Mouse (Mus musculus) kidney, adult 11 months (tissue): Measurements from ENCODE around the gene Rnf5.

Experiments
- DNase-seq: peaks from one replicate; pipeline ENCODE4 v3.0.0; 2022

Gene Rnf5

DNA sequence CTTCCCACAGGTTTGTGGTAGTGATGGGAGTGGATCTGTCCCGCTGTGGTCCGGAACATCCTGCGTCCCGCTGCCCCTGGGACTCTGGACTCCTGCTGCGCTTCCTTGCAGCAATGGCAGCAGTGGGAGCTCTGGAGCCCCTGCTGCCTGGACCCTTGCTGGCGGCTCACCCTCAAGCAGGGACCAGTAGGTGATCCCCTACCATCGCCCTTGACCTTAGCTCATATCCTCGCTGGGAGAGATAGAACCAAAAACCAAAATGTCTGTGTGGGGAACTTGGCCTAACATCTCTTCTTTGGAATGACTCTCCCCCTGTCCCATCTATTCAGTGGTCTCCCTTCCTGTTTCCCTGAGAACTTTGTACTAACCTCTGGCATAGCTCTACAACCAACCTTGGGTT is 19.7 kb downstream of the Rnf5 start:
- no peak for DNase-seq

DNA sequence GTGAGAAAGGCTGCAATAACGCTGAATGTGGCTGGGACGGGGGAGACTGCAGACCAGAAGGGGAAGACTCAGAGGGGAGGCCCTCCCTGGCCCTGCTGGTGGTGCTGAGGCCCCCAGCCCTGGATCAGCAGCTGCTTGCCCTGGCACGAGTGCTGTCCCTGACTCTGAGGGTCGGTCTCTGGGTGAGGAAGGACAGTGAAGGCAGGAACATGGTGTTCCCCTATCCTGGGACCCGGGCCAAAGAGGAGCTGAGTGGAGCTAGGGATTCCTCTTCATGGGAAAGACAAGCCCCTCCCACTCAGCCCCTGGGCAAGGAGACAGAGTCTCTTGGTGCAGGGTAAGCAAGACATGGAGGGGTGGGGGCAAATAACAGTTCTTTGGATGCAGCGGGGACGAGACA is 20.1 kb downstream of the Rnf5 start:
- no peak for DNase-seq

DNA sequence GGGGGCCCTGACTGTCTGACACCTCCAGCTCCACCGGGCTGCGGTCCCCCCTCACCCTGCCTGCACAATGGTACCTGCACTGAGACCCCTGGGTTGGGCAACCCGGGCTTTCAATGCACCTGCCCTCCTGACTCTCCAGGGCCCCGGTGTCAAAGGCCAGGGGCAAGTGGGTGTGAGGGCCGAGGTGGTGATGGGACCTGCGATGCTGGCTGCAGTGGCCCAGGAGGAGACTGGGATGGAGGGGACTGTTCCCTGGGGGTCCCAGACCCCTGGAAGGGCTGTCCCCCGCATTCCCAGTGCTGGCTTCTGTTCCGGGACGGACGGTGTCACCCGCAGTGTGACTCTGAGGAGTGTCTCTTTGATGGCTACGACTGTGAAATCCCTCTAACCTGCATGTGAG is 21.0 kb downstream of the Rnf5 start:
- no peak for DNase-seq

DNA sequence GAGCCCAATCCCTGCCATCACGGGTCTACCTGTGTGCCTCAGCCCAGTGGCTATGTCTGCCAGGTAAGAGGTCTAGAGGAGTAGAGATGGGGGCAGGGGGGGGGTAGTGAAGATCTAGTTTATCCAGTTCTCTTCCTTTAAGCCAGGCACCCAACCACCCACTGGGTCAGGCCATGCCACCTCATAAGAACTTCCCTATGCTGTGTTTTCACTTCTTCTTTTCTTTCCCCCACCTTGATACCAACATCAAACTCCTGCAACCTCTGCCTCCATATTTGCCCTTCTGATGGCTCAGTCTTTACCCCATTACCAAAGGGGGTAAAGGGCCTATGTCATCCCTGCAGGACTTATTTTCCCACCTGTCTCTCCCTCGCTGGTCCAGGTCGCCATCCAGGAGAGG is 25.4 kb downstream of the Rnf5 start:
- DNase-seq, result no peak

DNA sequence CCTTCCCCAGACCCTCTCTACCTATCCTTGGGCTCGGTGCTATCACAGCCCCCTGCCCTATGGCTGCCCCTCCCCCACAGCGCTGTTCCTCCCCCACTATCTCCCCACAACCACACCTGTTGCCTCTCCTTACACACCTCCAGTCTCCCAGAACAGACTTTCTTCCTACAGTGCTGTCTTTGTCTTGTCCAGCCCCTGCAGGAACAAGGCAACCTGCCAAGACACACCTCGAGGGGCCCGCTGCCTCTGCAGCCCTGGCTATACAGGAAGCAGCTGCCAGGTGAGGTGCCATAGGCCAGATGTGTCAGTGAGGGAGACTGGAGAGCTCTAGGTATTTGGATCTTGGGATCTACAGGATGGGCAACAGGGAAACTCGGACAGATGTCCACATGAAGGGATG is 26.9 kb downstream of the Rnf5 start:
- no peak for DNase-seq

DNA sequence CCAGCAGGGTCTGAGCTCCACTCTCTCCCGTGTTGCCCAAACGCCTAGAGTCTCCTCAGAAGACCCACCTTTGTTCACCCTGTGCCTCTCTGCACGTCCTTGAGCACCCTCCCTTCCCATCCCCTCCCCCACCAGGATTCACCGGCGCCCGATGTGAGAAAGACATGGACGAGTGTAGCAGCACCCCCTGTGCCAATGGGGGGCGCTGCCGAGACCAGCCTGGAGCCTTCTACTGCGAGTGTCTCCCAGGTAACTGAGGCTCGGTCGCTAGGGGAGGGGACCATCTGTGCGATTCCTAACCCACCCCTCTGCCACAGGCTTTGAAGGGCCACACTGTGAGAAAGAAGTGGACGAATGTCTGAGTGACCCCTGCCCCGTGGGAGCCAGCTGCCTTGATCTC is 31.1 kb downstream of the Rnf5 start:
- DNase-seq, result no peak

DNA sequence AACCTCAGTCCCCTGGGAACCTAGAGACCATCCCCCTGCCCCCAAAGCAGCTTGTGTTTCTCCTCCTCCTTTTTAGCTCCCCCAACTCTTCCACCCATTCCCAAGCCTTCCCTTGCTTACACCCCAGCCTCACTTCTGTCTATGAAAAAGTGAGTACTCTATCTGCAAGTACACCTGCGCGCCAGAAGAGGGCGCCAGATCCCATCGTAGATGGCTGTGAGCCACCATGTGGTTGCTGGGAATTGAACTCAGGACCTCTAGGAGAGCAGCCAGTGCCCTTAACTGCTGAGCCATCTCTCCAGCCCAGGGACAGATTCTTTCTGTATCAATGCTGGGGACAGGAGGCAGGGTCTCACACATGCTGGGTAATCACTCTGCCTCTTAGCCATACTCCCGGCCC is 31.6 kb downstream of the Rnf5 start:
- DNase-seq, result no peak

DNA sequence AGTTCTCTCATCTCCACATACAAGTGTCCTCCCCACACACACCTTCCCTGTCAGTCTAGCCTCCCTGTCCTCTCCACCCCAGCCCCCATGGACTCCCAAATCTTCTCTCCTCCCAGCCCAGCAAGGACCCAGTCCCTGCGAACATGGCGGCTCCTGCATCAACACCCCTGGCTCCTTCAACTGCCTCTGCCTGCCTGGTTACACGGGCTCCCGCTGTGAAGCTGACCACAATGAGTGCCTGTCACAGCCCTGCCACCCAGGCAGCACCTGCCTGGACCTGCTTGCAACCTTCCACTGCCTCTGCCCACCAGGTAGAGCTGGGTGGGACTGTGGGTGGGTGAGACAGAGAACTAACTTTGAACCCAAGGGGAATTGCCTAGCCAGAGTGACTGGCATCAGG is 33.6 kb downstream of the Rnf5 start:
- DNase-seq, result no peak

DNA sequence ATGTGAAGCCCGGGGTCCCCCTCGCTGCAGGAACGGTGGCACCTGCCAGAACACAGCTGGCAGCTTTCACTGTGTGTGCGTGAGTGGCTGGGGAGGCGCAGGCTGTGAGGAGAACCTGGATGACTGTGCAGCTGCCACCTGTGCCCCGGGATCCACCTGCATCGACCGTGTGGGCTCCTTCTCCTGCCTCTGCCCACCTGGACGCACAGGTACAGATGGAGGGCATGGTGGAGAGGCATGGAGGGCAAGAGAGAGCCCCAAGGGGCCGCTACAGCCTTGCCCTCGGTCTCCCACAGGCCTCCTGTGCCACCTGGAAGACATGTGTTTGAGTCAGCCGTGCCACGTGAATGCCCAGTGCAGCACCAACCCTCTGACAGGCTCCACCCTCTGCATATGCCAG is 35.1 kb downstream of the Rnf5 start:
- no peak for DNase-seq

DNA sequence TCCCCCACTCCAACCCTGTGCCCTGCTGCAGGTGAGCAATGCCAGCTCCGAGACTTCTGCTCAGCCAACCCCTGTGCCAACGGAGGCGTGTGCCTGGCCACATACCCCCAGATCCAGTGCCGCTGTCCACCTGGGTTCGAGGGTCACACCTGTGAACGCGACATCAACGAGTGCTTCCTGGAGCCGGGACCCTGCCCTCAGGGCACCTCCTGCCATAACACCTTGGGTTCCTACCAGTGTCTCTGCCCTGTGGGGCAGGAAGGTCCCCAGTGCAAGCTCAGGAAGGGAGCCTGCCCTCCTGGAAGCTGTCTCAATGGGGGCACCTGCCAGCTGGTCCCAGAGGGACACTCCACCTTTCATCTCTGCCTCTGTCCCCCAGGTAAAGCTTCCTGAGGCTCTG is 36.2 kb downstream of the Rnf5 start:
- DNase-seq, result no peak

DNA sequence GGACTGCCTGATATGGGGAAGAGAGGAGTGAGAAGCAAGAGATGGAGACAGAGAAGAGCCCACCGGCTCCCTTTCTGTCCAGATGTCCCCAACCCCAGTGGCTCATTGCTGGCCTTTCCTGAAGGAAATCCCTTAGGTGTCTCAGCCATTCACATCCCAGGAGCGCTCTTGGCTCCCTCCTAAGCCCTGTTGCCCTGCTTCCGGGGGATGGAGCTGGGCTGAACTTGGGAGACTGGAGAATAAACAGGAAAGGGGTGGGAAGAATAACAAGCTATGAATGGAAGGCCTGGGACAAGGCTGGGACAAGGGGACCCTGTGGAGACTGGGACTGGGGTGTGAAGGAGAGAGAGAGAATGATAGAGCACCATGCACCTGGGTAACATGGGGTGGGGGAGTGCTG is 38.7 kb downstream of the Rnf5 start:
- DNase-seq, result peak; percentile 58

DNA sequence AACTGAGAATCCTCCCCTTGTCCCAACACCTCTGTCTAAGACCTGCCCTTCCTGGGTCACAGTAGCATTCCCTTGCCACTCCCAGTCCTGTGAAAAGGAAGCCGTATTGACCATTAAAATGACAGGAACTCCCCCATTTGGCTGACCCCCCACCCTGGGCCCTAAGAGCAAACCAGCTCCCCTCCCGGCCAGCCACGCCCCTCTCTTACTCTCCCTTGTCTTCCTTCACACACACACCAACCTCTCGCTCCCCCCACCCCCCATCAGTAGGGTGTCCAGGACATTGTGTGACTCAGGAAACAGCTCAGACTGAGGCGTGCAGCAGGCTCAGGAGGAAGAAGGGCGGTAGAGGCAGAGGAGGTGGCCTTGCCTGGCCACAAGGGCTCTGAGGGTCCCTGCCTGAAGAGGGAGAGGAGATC is 39.5 kb downstream of the Rnf5 start, which contains the start of gene Notch4:
TSS of gene Notch4 (plus strand) at position 266 of the 419 bp plus-strand sequence.
- DNase-seq, result peak; percentile 53

DNA sequence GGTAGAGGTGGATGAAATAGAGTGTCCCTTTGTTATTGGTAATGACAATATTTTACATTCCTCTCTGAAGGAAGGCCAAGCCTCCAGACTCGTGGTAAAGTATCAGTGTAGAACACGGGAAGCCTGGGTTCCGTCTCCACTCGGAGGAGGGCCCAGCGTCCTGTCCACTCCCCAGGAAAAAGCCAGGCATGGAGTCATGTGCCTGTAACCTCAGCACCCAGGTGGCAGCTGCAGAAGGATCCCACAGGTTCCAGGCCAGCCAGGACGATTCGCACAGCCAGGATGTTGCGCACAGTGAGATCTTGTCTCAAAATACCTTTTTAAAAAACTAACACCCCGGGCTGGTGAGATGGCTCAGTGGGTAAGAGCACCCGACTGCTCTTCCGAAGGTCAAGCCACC is 40.1 kb downstream of the Rnf5 start:
- no peak for DNase-seq

DNA sequence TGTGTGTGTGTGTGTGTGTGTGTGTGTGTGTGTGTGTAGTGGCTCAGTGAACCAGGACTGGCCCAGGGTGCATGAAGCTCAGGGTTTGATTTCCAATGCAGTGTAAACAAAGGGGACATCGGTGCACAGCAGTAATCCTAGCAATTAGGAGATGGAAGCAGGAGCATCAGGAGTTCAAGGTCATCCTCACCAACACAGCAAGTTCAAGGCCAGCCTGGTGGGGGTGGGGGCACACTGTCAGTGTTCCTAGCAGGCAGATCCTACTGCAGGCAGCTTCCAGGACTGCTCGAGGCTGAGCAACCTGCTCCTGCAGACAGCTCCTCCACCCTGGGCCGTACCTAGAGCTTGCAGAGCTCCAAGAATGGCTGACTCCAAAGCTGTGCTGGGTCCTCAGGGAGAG is 40.9 kb downstream of the Rnf5 start:
- no peak for DNase-seq

DNA sequence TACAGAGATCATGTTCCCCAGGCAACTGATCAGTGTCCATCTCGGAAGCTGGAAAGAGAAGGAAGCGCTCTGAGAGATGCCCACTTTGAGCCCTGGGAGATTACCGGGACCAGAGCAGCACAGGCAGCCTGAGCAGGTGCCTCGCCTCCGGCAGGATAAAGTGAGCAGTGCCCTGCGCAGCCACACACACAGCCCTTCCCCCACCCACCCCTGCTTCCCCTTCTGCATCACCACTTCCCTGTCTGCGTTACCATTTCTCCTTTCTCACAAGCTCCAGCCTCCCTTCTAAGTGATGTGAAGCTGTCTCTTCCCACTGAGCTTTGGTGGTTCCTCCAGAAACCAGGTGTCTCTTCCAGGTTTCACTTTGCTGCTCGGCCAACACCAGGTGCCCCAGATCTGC is 42.3 kb downstream of the Rnf5 start:
- DNase-seq, result no peak

DNA sequence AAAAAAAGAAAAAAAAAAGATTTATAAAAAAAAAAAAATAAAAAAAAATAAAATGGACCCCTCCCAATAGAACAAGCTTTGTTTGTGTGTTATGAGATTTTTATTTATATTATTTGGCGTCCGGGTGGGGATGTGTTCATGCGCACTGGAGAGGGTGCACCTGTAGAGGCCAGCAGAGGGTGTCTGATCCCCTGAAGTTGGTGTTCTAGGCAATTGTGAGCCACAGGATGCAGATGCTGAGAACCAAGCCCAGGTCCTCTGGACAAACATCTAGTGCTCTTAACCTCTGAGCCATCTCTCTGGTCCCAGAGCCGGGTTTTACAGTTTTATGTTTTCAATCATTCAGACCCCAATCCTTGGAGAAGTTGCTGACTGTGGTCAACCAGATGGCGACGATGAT is 43.1 kb downstream of the Rnf5 start:
- no peak for DNase-seq

DNA sequence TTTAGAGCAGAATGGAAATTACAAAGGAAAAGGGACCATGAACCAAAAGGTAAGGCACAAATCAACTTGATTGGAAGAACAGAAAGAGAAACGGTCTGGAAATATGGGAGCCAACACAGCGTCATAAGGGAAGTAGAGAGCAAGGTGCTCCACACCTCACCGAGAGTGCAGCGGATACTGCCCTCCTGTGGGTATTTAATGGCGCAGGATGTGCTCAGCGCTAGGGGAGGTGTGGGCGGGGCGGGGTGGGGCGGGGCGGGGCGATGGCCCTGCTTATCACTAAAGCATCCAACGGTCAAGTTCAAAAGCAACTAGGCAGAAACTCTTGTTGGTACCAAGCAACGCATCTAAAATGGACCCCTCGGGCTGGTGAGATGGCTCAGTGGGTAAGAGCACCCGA is 43.6 kb downstream of the Rnf5 start:
- no peak for DNase-seq

DNA sequence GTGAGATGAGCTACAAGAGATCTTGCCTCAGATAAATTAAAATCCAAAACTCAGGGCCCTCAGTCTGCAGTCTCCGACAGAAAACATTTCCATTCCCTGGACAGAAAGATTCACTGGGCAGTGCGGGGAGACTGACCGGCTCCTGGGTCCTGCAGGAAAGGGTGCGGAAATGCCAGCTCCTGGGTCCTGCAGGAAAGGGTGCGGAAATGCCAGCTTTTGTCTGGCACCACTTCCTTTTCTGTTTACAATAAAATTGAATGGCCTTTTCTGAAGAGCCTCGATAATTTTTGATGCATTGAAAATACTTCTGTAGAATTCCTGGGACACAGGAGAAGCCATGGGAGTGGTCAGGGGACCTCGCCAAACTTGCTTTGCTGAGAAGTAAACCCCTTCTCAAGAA is 44.4 kb downstream of the Rnf5 start:
- no peak for DNase-seq

DNA sequence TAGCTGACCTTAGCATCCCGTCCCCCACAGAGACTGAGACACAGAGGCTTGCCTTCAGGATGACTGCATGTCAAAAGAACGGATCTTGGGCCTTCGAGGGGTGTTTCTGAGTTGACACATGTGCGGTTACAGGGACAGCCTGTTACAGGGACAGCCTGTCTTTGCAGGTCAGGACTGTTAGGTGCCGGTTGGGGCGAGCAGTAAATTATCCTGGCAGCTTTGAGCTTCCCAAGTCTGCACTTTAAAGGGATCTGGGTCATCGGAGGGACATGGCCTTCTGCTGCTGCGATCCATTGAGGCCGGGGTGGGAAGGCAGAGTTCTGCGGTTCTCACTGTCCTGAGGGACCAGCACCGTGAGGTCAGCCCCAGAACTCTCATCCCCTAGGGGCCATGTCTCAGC is 46.1 kb downstream of the Rnf5 start:
- no peak for DNase-seq

DNA sequence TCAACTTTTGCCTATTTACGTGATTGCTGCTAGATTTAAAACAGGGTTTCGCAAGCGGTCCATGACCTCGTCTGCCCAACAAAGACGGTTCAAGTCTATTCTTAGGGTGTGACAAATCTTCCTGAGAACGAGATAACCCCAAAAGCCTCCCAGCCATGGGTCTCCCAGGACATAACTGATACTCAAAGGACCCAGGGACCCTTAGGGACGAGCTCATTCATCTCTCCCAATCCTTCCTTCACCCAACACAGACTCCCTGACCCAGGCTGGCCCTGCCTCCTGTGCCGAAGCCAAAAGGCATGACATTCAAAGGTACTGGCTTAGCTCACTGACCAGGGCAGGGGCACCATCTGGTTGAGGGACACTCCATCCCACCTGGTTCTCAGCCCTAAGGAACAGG is 47.1 kb downstream of the Rnf5 start:
- no peak for DNase-seq

DNA sequence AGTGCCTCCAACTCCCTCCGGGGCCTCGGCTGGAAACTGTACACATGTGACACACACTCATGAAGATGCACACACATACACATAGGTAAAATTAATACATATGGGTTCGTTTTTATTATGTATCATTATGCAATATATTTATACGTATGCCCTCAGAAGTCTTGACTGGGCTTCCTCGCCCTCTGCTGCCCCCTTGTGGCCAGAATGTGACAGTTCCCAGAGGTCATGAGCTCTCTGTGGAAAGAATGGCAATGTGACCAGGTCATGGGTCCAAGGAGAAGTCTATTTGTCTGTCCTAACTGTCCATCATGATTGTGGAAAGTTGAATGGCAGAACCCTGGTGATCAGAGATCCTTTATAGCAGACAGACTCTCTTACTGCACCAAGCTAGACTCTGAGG is 48.0 kb downstream of the Rnf5 start:
- DNase-seq, result peak; percentile 68
